Mouse (Mus musculus) urinary bladder, postnatal 25 days (tissue): ENCODE results near the gene Pdcd10.
A peak's percentile ranks its signal among the peaks of the same experiment; 100 is the strongest.

Source experiments
- DNase-seq: peaks from one replicate; pipeline ENCODE4 v3.0.0; 2022; ENCODE audit warnings: low spot score

Gene Pdcd10

DNA sequence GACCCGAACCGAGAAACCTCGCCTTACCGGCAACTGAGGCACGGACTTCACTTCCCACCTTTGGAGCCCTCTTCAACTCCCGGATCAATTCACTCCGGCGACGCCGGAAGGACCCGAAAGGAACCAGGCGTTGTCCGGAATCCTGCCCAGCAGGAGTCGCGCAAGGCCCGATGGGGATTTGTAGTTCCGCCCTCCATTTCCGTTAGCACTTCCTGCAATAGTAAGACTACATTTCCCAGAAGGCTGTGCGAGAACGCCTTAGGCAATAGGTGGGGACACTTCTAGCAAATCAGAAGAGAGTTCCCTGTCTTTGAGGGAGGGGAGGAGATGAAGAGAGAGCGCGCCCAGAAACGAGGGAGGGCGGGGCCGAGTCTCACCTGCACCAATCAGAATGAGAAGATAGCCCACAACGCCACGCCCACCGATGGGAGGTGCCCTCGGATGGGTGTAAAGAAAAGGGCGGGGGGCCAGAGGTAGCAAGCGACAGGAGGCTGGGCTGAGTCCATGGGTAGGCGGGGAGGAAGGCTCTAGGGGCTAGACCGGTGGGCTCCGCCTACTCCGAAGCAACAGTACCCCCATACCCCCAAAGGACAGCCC, at the start of gene Pdcd10:
Gene Pdcd10 (minus strand): TSS at position 162 of the 597 bp plus-strand sequence.
- peak; percentile 98 for DNase-seq

GRCm38 (mm10) chr3:75584898-75585297, 28.2 kb upstream of the Pdcd10 start:
- DNase-seq = no peak

- no peak for DNase-seq
Measured at GRCm38 (mm10) chr3:75583293-75583692, 26.6 kb upstream of the Pdcd10 start.

- DNase-seq = no peak
Measured at GRCm38 (mm10) chr3:75579352-75579751, 22.7 kb upstream of the Pdcd10 start.

DNA sequence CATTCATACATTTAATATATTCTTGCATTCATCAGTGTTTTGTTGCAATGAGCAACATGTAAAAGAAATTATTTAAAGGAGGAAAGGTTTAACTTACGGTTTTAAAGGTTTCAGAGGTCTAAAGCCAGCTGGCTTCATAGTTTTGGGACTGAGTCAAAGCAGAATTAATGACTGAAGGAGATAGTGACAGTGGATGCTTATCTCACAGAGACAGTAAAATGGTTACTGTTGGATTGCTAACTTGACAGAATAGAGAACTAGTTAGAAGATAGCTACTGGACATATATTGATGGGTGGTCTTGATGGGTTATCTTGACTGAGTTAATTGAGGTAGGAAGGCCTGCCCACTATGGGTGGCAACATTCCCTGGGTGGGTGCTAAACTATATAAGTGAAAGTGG, 18.9 kb upstream of the Pdcd10 start:
- DNase-seq = no peak

GRCm38 (mm10) chr3:75574074-75574473, 17.4 kb upstream of the Pdcd10 start:
- DNase-seq = no peak

DNA sequence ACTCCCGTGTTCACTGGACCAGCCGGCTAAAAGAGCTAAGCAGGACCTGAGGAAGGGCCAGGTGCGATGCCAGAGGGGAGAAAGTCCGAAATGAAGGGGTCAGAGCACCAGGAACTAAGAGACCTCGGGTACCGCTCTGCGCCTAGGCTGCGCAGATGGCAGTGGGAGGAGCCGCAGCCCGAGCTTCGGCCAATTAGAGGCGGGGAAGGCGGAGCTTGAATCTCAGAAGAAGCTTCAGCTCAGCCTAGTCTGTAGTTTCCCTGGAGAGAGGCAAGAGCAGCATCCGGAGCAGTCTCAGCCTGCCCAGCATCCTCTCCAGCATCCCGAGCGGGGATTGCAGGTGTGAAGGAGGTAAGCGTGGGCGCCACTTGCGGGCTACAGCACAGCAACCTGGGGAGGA, 636 bp upstream of the Pdcd10 start, which contains the start of gene Serpini1:
Gene Serpini1 (plus strand): TSS at position 256 of the 400 bp plus-strand sequence.
- DNase-seq = peak; percentile 70

GRCm38 (mm10) chr3:75556121-75556694, 448 bp downstream of the Pdcd10 start:
- DNase-seq = no peak

- no peak for DNase-seq
Measured at GRCm38 (mm10) chr3:75551248-75551647, 5.4 kb downstream of the Pdcd10 start.

DNA sequence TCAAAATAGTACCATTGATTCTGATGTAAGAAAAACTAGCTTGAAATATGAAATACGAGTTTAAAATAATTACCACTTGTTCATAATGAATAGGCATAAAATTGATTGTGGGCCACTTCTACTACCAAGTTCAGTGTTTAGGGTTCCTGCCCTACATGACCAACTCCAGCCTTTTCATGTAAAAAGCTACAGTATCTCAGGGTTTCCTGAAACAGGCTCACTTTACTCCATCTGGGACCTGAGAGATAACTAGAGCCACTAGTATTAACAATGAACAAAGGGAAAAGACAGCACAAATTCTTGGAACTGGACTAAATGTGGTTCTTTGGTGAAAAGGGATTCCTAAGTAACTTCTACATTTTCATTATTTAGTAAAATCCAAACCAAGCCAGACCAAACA, 12.4 kb downstream of the Pdcd10 start:
- no peak for DNase-seq

DNA sequence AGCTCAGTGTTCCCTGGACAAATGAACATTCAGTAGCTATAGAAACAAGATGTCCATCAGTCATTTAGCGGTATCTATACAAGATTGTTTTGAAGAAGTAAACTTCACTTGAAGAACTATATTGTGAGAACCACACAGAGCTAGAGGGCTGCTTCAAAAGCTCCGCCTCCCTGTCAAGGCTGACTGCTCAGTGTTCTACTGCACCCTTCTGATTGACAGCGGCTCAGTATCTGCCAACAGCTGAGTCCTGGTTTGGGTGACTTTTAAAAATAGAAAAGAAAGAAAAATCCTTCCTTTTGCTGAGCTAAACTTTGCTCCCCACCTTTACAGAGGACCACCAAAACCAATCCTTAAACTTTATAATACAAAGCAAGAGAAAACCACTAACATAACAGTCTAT, 13.8 kb downstream of the Pdcd10 start:
- DNase-seq = no peak

- no peak for DNase-seq
Measured at GRCm38 (mm10) chr3:75541259-75541658, 15.4 kb downstream of the Pdcd10 start.

DNA sequence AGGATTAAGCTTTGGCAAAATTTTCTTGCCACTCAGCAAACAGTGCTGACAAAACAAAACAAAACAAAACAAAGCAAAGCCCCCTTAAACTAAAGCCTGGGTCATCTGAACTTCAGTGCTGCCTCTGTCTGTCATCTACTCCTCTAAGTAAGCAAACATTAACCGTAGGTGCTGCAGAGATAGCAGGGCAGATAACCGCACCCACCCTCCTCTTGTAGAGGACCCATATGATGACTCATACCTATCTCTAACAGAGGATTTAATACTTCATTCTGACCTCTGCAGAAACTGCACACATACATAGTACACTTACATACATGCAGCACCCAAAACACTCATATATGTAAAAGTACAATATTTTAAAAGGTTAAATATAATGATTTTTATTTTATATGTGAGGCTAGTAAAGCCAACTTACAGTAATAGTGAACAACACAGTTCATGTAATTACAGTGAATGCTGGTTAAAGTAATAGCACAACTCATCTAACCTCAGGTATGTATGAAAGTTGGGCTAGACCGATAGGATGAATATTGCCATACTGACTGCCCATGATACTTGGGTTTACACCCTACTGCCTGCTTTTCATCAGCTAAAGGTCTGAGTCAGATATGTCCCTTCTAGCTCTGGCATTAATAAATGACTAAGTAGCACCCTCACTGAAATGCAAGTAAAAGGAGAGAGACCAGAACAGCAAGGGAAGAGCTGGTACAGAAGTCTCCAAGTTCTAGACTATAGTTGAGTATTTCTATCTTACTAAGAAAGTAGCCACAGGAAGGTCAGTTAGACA, 22.4 kb downstream of the Pdcd10 start:
- DNase-seq = no peak

DNA sequence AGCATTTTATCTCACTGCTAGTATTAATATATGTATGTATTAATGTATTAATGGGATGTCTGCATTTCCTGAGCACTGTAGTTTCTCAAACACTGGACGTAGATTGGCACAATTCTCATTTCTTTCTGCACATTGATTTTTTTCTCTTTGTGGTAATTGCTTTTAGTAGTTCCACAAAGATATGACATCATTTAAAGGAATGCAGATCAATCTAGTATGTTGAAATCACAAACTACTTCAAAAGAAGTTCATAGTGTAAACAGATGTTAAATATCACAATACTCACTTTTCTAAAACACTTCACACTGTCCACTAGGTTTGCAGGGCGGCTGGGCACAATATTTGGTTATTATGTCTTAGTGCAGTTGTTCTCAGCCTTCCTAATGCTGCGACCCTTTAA, 25.6 kb downstream of the Pdcd10 start:
- no peak for DNase-seq

DNA sequence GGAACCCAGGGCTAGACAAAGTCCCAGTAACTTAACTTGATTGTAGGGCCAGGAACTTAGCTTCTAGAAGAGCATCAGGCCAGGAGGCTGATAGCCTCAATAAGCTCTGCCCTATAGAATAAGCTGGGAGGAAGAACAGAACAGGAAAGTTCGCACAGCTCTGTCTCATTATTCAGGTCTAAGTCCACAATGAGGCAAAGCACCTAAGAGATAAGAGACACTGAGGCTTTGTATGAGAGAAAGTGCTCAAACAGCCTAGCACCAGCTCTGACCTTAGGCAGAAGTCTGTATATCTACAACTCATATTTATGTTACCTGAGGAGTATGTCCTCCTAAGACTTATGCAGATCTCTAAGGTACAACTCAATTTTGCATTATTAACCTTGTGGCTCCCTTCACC, 34.1 kb downstream of the Pdcd10 start:
- DNase-seq = no peak

GRCm38 (mm10) chr3:75521314-75521713, 35.3 kb downstream of the Pdcd10 start:
- DNase-seq = no peak

- DNase-seq = peak; percentile 33
Measured at GRCm38 (mm10) chr3:75517631-75518250, 38.9 kb downstream of the Pdcd10 start.

DNA sequence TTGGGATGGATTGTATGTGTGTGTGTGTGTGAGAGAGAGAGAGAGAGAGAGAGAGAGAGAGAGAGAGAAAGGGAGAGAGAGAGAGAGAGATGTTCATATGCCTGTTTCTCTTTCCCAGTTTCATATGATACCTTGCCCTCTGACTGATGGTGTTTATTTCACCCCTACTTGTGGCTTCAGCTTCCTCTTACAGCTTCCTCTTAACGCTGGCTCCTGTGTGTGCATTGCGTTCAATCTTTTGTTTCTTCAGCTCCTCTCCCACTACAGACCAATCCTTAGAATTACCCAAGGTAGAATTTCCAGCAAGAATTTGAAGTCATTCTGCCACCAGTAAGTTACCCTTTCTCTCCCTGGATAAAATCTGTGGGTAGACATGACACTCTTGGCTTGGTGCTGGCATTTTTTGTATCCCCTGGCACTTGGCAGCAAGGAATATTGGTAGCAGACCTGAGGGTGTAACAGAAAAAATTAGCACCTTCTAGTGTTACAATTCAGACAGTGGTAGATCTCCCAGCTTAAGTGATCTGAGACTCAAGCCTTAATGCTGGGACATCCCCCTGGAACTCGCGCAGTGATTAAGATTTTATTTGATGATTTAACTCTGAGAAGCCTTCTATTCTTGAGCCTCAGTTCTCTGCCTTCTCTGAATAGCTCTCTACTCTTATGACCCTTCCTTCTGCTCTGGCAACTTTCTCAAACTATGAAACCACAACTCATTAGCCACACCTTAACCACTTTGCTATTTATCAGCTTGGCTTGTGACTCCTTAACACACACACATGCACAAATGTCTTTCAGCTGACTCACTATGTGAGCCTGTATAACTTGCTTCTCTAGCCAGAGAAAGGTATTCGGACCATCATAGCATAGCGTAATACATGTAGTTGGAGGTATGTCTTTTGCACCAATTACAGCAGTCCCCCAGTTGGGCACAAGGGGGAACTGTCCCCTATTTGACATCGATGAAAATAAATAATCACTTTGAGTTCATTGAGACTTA, 57.4 kb downstream of the Pdcd10 start:
- DNase-seq = peak; percentile 5

DNA sequence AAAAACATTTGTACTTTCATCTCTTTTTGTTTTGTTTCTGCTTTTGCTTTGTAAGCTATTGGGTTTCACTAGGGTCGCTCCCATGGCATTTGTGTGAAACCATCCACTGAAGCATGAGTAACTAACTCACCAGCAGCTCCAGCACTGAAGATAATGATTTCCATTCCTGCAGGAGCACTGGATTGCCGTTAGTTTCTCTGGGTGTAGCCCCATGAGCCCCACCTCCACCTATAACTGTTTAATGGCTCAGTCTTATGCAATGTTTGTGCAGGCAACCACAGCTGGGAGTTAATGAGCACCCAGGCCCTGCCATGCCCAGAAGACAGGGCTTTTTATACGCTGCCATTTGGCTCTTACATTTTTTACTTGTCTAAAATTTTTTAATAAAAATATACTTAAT, 63.7 kb downstream of the Pdcd10 start:
- DNase-seq = no peak

- no peak for DNase-seq
Measured at GRCm38 (mm10) chr3:75482056-75482455, 74.6 kb downstream of the Pdcd10 start, which contains the start of gene Wdr49. Gene Wdr49, minus strand, starts transcription at chr3:75482156.

- DNase-seq = no peak
Measured at GRCm38 (mm10) chr3:75475106-75475505, 81.5 kb downstream of the Pdcd10 start.
